Mouse (Mus musculus): Measurements from ENCODE around the gene Mtfr1l.

DNA sequence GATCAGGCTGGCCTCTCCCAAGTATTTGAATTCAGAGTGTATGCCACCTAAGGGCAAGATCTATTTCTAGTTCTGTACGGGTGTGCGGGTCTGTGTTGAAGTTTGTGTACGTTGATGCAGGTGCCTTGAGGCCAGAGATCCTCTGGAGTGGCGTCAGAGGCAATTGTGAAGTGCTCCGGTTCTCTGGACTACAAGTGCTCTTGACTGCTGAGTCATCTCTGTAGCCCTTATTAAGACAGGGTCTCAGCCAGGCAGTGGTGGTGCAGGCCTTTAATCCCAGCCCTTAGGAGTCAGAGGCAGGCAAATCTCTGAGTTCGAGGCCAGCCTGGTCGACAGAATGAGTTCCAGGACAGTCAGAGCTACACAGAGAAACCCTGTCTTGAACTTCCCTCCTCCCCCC is 19.6 kb downstream of the Mtfr1l start:
- no peak for TF ChIP-seq CTCF (IDR thresholded peaks at IDR 0.05; ENCODE audit: control insufficient read depth, insufficient read depth, insufficient replicate concordance, low read depth, low read length)
- no peak for TF ChIP-seq POLR2A (IDR thresholded peaks at IDR 0.05; ENCODE audit: control insufficient read depth, low read depth, low read length)

Measured in testis, adult 2 months (tissue).